Mouse (Mus musculus) left cerebral cortex, postnatal 14 days (tissue): ENCODE data around the gene Ttll4. TPM values are rescaled to one million over a fixed set of nuclear protein-coding genes. Genes with fewer than 3 reads are reported as not detected.

Experiments
- DNase-seq, 2 experiments: peaks; one replicate each; pipeline ENCODE4 v3.0.0; 2021 to 2022; ENCODE audit warnings: low spot score in 2 of 2, mixed read lengths in 1 of 2
- intact Hi-C: fragments of 180-260 bp; cut with DNase I; formaldehyde crosslinking; loops from one replicate; pipeline ENCODE4 v1.15.1; 2025
- total RNA-seq, 2 experiments: library from RNA; stranded (reverse); gene quantifications; 2 replicates each; pipeline ENCODE4 v1.2.3; 2021

Gene Ttll4
- total RNA-seq, 2 experiments from 2014 or later, result 21.2 to 24.9 TPM

DNA sequence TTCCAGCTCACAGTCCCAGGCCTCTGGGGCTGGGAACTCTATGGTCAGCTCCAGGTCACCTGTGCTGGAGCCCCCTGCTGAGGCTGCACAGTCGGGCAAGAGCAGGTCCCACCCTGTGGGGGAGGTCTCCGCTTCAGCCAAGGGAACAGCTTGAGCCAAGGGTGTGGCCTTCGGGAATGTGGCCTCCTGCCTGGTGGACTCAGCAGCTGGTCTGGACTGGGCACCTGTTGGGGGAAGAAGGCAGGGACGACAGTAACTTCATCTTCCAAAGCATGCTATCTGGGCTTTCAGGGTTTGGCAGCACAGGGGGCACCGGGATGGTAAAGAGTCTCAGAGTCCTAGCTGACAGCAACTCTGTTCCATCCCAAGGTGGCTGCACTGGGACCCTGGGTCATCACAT is 85.8 kb downstream of the Ttll4 start:
- intact Hi-C loops, result no loop called here

DNA sequence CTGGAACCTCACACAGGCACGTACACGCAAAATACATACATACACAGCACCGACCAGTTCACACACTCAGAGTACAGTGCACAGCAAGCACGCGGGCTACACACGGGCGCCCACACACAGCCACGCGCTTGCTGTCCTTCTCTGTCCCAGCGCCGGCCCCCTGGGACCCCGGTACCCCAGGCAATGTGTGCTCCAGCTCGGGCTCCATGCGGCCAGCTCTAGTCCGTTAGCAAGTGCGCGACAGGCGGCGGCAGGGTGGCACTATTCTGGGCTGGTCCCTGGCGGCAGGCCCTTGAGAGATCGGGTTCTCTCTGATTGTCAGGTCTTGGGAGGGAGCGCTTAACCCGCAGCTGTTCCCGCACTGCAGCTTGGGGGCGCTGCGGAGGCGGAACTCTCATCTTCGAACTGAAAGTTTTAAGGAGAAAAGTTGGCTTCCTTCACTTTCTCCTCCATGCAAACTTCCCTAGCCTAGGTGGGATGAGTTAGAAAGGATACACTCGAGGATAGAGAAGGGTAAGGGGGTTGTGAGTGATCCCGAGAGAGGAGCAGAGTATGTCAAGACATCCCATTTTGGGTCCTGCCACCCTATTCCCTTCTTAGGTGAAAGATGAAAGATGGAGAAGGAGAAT is 87.2 kb downstream of the Ttll4 start, which contains the start of gene Prkag3:
Prkag3 (minus strand) TSS at position 579 of the 629 bp plus-strand sequence.
- intact Hi-C loops, result no loop called here

More for the DNA sequence above, 85.8 kb downstream of the Ttll4 start:
- DNase-seq, result no peak

DNA sequence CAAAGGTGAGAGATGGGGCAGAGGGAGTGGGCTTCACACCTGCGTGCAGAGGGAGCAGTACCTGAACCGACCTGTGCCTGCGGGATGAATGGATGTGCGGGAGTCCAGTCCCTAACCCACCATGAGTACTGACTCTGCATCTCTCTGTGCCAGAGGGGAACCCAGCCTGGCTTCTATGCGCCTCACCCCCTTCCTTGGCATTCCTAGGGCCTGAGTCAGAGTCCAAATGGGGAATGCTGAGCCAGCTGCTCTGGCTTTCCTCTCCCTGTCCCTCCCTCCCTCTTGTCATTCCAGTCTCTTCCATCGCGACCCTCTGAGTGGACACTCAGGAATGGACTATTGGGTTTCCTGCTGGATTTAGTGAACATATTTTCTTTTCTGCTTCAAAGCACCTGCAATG is 87.8 kb downstream of the Ttll4 start:
- no peak for DNase-seq

More for the DNA sequence above, 87.2 kb downstream of the Ttll4 start, which contains the start of gene Prkag3:
- DNase-seq, result peak; percentile 54 to 75

DNA sequence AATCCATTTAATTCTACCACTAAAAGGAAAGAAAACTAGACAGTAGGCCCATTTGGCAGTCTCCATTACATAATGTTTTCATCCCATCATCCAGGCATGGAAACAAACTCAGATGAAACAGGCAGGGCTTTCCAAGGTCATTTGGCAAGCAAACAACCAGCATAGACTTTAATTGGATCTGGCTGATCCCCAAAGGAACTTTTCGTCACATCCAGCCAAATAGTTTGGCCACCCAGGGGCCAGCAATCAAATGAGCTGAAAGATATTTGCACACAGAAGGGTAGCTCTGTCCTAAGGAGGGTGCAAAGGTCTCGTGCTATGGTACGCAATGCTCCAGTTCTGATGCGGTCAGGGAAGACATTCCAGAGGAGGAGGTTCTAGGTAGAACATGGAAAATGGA is 89.1 kb downstream of the Ttll4 start:
- intact Hi-C loops, result no loop called here

More for the DNA sequence above, 87.8 kb downstream of the Ttll4 start:
- intact Hi-C loops, result no loop called here

DNA sequence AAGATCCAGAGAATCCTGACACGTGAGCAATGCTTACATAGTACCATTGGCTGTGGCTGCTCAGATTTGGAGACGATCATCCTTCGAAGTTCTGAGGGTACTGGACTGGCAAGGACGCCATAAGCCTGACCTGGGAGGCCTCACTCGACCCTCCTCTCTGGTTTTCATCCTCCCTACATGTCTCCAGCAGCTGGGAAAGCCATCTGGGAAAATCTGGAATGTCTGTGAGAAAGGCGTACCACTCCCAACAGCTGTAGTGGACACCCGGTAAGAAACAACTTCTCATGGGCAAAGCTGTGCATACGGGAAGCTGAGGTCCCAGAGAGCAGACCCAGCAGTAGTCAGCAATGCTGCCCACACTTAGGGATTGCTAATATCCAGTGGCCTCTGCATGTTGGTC is 90.6 kb downstream of the Ttll4 start:
- intact Hi-C loops, result no loop called here
- no peak for DNase-seq

More for the DNA sequence above, 89.1 kb downstream of the Ttll4 start:
- DNase-seq, result peak in 1 of 2 experiments; percentile 53

DNA sequence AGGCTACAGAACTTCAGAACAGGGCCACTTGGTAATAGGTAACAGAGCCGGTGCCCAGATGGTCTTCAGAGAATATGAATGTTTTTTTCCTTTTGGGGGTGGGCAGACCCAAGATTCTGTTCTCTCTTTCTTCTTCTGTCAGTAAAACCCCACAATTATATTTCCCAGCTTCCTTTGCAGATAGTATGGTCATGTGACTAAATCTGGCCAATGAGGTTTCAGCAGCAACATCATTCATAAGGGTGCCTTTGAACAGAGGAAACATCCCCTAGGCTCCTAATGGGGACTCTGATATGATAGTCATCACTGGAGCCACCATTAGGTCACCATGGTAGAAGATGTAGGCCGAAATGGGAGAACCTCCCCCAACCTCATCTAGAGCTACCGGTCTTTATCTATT is 91.3 kb downstream of the Ttll4 start:
- intact Hi-C loops, result no loop called here
- DNase-seq, result no peak

Other genes with a start within 250 kb of the Ttll4 start
- 10 to 100 TPM; 33.6 to 35.2 TPM for gene Cnot9, start 155.7 kb upstream of the Ttll4 start, total RNA-seq
- 10 to 100 TPM; 13.6 to 14.7 TPM for gene Plcd4, start 118.9 kb upstream of the Ttll4 start, total RNA-seq
- 10 to 100 TPM; 21.1 to 23.7 TPM for gene Usp37, start 117.5 kb upstream of the Ttll4 start, total RNA-seq
- gene Zfp142, start 73.5 kb upstream of the Ttll4 start, total RNA-seq, result 10 to 100 TPM; 24.2 to 29.0 TPM
- gene Bcs1l, start 73.5 kb upstream of the Ttll4 start, total RNA-seq, result 10 to 100 TPM; 24.3 to 25.5 TPM
- 10 to 100 TPM; 54.2 to 61.8 TPM for gene Rnf25, start 60.3 kb upstream of the Ttll4 start, total RNA-seq
- 1 to 10 TPM; 6.3 to 6.9 TPM for gene Stk36, start 60.3 kb upstream of the Ttll4 start, total RNA-seq
- gene Cyp27a1, start 51.8 kb downstream of the Ttll4 start, total RNA-seq, result 1 to 10 TPM; 1.5 to 2.8 TPM
- not detected for gene Prkag3, start 87.5 kb downstream of the Ttll4 start, total RNA-seq
- gene Wnt6, start 110.1 kb downstream of the Ttll4 start, total RNA-seq, result 1 to 10 TPM; 2.0 to 2.8 TPM
- 1 to 10 TPM; 2.7 to 3.4 TPM for gene Wnt10a, start 129.8 kb downstream of the Ttll4 start, total RNA-seq
- gene Cdk5r2, start 193.2 kb downstream of the Ttll4 start, total RNA-seq, result 100 to 1,000 TPM; 566 to 585 TPM
- not detected for gene Fev, start 223.7 kb downstream of the Ttll4 start, total RNA-seq
- under 1 TPM in 1 of 2 experiments, not detected in 1; 0.51 TPM for gene Cryba2, start 231.4 kb downstream of the Ttll4 start, total RNA-seq